Mouse (Mus musculus) heart, postnatal 0 days (tissue): ENCODE measurements around the gene Dctpp1.

Experiments used
- CTCF ChIP-seq: IDR thresholded peaks from 2 replicates; pipeline ENCODE4 v1.5.1; 2016; ENCODE audit warnings: antibody characterized with exemption, control low read depth, low read depth
- EP300 ChIP-seq: IDR thresholded peaks from 2 replicates; pipeline ENCODE4 v1.6.1; 2016; ENCODE audit warnings: antibody characterized with exemption, low read depth

DNA sequence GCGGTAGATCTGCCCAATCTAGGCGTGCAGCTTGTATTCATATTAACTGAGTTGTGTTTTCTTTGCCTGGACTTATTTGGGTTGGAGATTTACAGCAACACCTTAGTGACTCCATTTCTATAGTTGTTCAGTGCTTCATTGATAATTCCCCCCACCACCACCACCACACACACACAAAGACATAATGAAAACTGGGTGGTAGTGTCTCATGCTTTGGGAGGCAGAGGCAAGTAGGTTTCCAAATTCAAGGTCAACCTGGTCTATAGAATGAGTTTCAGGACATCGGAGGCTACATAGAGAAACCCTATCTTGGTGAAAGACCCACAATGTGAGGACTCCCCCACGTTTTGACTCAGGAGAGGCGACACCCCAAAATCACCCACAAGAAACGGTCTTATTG lies 35.9 kb downstream of the Dctpp1 start:
- TF ChIP-seq CTCF: no peak
- no peak for TF ChIP-seq EP300
